Mouse (Mus musculus): Measurements from ENCODE around the gene Cd68. TPM values are rescaled to one million over a fixed set of nuclear protein-coding genes. Genes with fewer than 3 reads are reported as not detected.
"Not testable (repeated sequence)": the region's sequence is repeated elsewhere in the genome, so short reads cannot be mapped to it uniquely, and the experiment has no call there.

Gene Cd68
- 20.2 and 20.6 TPM in 2 replicates for polyA plus RNA-seq (2012; rRNA removed)

- no peak for DNase-seq (ENCODE audit: low read depth, low spot score)
- WGBS, result 31% methylated on average over 7 of the region's 7 CpGs
Measured at GRCm38 (mm10) chr11:69665961-69666664, at the start of gene Cd68. TSS of gene Cd68 (minus strand) at chr11:69666153.

DNA sequence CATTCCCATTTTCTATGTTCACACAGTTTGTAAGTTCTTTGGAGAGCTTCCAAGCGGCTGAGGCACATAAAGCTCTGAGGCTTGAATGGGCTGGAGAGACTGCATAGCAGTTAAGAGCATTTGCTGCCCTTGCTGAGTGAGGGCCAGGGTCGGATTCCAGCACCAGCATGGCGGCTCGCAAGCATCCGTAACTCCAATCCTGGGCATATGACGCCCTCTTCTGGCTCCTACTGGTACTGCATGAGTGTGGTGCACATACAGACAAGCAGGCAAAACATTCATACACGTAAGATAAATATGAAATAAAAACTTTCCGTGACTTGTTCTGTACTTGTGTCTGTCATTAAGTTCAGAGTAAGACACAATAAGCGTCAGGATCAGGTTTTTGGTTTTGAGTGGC, 49.5 kb upstream of the Cd68 start:
- DNase-seq (ENCODE audit: low read depth, low spot score), result no peak
- 70% methylated on average over 9 of the region's 9 CpGs for WGBS

DNA sequence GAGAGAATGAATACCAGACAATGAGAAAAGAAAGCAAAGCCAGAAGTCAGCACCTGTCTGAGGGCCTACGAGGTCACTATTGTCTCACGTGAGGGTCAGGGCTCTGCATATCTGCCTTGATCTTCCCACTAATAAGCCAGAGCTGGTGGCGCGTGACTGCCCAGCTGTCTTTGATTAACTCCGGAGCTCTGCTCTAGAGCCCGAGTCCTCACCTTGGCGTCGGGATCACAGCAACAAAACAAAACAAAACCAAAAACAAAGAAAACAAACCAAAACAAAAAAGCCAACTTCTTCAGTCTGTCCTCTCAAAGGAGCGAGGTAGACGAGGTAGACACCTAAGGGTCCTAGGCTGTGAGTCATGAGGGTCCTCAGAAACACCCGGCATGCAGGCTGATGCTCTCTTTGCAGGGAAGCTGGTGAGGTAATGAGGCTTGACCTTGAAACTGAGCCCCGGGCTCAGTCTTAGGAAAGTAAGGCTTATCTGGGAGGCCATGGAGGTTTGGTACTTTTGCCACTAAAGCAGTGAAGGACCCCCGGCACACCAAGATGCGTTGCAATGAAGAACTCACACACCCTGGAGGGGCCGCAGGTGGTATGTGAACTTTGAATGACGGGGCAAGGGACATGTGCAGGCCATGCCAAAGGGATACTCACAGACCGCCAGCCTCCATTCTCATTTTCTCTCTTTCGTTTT, 48.8 kb upstream of the Cd68 start:
- no peak for DNase-seq (ENCODE audit: low read depth, low spot score)
- 85% methylated on average over 18 of the region's 18 CpGs for WGBS

- DNase-seq (ENCODE audit: low read depth, low spot score), result no peak
- WGBS, result 81% methylated on average over 20 of the region's 20 CpGs
Measured at GRCm38 (mm10) chr11:69712954-69713672, 47.2 kb upstream of the Cd68 start.

DNA sequence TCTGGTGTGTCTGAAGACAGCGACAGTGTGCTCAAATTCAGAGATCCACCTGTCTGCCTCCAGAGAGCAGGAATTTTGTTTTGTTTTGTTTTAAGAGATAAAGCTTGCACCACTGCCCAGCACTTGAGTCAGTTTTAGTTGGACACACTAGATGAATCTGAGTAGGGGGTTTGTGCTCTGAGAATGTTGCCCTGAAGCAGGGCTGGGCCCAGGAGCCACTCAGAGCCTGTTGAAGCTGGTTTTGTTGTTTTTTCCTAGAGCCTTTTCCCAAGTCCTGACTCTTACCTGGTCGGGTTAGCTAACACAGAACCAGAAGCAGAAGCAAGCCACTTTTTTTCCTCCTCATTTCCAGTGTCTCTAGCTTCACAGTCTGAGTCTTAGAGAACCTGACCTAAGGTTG, 45.1 kb upstream of the Cd68 start:
- 83% methylated on average over 2 of the region's 2 CpGs for WGBS
- DNase-seq (ENCODE audit: low read depth, low spot score), result no peak

DNA sequence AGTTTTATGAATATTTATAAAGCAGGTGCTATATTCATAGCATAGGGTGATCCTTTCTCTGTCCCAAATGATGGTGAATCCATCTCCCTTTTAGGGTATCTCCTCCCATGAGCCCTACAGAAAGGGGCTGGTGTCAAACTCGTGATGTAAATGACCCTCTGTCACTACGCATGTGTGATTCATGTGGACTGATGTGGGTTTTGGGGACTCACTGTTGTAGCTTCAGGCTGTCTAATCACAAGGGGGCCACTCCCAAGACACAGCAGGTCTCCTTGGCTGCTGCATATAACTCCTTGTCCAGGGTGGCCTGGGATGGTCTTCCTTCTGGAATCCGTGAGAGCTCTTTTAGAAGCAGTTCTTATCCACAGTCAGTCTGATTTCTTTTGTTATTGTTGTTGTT, 44.5 kb upstream of the Cd68 start:
- DNase-seq (ENCODE audit: low read depth, low spot score), result no peak
- 83% methylated on average over 3 of the region's 3 CpGs for WGBS

GRCm38 (mm10) chr11:69709554-69710446, 43.8 kb upstream of the Cd68 start:
- no peak for DNase-seq (ENCODE audit: low read depth, low spot score)
- 68% methylated on average over 11 of the region's 11 CpGs for WGBS

DNA sequence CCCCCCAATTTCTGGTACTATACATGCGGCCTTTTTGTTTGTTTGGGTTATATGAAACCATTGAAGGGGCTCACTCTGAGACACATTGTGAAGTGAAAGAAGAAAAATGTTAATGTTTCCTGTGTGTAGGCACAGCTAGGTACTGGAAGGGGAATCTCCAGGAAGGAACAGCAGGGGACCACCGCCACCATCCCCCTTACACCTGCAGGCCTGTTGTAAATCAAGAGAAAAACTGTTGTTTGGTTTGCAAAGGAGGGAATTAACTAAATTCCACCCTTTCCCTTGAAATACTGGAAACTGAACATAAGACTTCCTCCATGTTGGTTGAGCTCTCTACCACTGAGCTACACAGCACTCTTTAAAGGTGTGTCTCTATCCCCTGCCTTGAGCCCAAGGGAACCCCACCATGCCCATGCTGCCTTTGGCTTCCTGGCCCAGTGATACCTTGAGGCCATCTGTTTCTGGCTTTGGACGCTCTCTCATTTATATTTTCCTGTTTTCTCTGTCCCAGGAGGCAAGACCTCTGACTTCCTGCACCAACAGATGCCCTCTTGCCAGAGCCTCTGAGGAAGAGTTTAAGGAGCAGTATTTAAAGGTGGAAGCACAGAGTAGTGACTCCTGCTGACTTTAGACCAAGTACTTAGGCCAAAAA, 42.8 kb upstream of the Cd68 start:
- WGBS, result 91% methylated on average over 3 of the region's 3 CpGs
- no peak for DNase-seq (ENCODE audit: low read depth, low spot score)

DNA sequence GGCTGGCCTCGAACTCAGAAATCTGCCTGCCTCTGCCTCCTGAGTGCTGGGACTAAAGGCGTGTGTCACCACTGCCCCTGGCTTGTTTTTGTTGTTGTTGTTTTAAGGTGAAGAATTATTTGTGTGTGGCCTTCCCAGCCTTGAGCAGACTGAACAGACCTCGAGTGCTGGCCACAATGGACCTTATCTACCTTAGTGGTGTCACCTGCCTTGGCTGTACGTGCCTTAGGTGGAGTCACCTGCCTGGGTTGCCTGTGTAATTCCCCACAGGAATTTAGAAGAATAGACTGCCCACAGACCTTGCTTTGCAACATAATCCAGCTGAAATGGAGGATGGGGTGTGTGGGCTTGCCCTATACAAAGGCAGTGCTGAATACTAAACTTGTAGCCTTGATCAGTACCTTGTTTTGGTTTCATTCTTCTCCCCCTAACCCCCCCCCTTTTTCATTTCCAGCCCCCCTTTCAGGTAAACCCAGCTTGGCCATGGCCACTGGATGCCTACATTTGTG, 42.0 kb upstream of the Cd68 start:
- 89% methylated on average over 4 of the region's 4 CpGs for WGBS
- no peak for DNase-seq (ENCODE audit: low read depth, low spot score)

- 89% methylated on average over 4 of the region's 4 CpGs for WGBS
- no peak for DNase-seq (ENCODE audit: low read depth, low spot score)
Measured at GRCm38 (mm10) chr11:69707480-69707847, 41.5 kb upstream of the Cd68 start.

DNA sequence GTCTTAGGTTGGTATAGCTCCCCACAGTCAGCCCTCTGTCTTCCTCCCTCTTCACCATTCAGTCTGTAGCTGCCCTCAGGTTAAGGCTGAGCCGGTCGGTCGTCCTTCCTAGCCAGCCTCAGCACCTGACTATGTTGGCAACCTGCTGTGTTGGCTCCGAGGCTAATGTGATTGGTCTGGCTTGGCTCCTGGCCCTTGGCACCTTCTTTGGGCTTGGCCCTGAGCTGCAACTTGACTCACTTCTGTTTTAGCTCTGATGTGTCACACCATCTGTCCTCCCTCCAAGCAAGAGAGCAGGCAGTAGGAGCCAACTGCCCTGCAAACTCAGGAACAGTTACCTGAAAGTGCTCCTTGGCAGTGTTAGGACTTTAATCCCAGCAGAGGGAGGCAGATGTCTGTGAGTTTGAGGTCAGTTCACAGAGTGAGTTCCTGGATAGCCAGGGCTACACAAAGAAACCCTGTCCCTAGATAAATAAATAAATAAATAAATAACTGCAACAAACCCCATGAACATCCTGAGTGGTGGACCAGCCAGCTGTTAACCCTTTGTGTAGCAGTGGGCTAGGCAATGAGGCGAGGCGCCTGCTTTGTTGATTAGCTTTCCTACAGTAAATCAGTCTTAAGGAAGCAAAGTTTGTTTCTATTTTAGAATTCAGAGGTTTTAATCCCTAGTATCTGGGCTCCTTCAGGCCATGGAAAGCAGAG, 41.0 kb upstream of the Cd68 start:
- peak; percentile 38 for DNase-seq (ENCODE audit: low read depth, low spot score)
- 43% methylated on average over 6 of the region's 6 CpGs for WGBS

DNA sequence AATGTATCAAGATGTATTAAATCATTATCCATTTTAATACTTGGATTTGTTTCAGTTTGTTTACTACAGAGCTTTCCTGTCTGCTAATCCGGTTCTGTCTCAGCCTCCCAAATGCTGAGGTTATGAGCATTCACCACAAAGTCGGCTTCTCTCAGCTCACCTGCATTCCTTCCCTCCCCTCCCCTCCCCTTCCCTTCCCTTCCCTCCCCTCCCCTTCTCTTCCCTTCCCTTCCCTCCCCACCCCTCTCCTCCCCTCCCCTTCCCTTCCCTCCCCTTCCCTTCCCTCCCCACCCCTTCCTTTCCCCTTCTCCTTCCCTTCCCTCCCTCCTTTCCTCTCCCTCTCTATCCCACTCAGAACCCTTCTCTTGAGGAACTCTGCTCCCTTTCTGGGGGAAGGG, 38.7 kb upstream of the Cd68 start:
- DNase-seq (ENCODE audit: low read depth, low spot score), result no peak
- 27% methylated on average over 2 of the region's 2 CpGs for WGBS

GRCm38 (mm10) chr11:69703814-69704612, 38.1 kb upstream of the Cd68 start:
- WGBS, result 66% methylated on average over 8 of the region's 8 CpGs
- no peak for DNase-seq (ENCODE audit: low read depth, low spot score)

DNA sequence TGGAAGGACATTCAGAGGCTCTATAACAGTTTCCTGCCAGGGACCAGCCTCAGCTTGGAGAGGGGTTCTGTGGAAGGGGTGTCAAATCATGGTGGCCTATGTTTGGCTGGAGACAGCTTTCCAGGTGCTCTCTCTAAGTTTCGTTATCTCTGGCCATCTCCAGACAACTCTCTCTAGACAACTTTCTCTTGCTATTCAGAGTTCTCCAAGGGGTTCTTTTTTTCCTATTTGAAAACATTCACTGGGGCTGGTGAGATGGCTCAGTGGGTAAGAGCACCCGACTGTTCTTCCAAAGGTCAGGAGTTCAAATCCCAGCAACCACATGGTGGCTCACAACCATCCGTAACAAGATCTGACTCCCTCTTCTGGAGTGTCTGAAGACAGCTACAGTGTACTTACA, 37.4 kb upstream of the Cd68 start:
- WGBS, result 72% methylated on average over 3 of the region's 3 CpGs
- DNase-seq (ENCODE audit: low read depth, low spot score), result not testable (repeated sequence)

DNA sequence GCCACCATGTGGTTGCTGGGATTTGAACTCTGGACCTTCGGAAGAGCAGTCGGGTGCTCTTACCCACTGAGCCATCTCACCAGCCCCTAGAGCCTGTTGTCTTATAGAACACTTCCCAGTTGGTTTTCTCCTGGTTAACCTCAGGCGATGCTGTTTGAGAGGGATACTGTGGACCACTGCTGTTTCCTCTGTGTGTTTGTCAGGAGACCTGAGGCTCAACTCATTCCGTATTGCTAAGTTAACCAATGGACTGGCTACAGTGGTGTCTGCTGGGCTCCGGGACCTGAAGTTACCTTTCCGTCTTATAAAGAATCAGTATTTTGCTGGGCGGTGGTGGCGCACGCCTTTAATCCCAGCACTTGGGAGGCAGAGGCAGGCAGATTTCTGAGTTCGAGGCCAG, 36.9 kb upstream of the Cd68 start:
- not testable (repeated sequence) for DNase-seq (ENCODE audit: low read depth, low spot score)
- WGBS, result 95% methylated on average over 10 of the region's 10 CpGs

DNA sequence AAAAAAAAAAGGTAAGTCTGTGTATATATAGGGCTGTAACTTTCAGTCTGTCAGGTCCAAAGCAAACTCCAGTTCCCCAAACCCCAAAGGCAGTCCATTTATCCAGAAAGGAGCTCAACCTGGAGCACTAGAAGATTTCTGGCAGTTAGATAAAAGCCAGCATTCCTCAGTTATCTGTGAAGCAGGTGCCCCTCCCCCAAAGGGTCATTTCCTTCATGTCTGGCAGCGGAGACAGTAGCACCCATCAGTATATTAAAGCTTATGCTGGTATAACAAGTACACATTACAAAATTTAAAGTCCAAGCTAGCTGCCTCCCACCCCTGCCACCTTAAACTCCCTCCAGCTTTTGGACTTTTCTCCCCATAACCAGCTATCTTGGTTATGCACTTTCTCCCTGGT, 33.6 kb upstream of the Cd68 start:
- no peak for DNase-seq (ENCODE audit: low read depth, low spot score)
- WGBS, result 50% methylated on average over 1 of the region's 1 CpGs

DNA sequence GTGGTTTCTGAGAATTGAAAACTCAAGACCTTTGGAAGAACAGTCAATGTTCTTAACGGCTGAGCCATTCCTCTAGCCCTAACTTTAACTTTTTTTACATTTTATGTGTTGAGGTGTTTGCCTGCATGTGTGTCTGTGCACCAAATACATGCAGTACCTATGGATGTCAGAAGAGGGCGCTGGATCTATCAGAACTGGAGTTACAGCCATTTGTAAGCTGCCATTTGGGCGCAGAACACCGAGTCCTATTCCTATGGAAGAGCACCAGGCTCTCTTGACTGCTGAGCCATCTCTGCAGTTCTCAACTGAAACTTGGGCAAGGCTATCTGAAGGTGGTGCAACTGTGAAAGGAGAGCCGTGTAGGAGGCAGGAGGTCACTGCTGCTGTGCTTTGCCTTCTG, 32.6 kb upstream of the Cd68 start:
- WGBS, result 77% methylated on average over 5 of the region's 5 CpGs
- no peak for DNase-seq (ENCODE audit: low read depth, low spot score)

- no peak for DNase-seq (ENCODE audit: low read depth, low spot score)
- 89% methylated on average over 3 of the region's 3 CpGs for WGBS
Measured at GRCm38 (mm10) chr11:69697396-69697795, 31.4 kb upstream of the Cd68 start.

All from large intestine, adult 2 months (tissue).